Mouse (Mus musculus) liver, embryonic 15.5 days (tissue): ENCODE results near the gene Iqcf1. TPM values are rescaled to one million over a fixed set of nuclear protein-coding genes. Genes with fewer than 3 reads are reported as not detected.

ENCODE experiments used
- ATAC-seq: fragments of 200-750 bp; cut with Nextera tagmentation; 2 replicates; pipeline ENCODE4 v1.8.0; 2017; ENCODE audit warnings: moderate number of reproducible peaks, mild to moderate bottlenecking, moderate library complexity; ENCODE audit not compliant: insufficient read depth
- H3K27ac ChIP-seq: fragments of 300-500 bp; sonication (generic); replicated peaks from 2 replicates; pipeline ENCODE4 v1.5.1; 2015; ENCODE audit warnings: mild to moderate bottlenecking, inconsistent platforms
- H3K27me3 ChIP-seq: fragments of 300-500 bp; sonication (generic); 2 replicates; pipeline ENCODE4 v1.6.1; 2015; ENCODE audit warnings: mild to moderate bottlenecking, inconsistent platforms
- H3K36me3 ChIP-seq: fragments of 300-500 bp; sonication (generic); replicated peaks from 2 replicates; pipeline ENCODE4 v1.6.1; 2015; ENCODE audit warnings: moderate library complexity, mild to moderate bottlenecking, inconsistent platforms
- H3K4me1 ChIP-seq: fragments of 300-500 bp; sonication (generic); replicated peaks from 2 replicates; pipeline ENCODE4 v1.6.1; 2015; ENCODE audit warnings: inconsistent platforms
- H3K4me2 ChIP-seq: fragments of 300-500 bp; sonication (generic); 2 replicates; pipeline ENCODE4 v1.6.1; 2015; ENCODE audit warnings: moderate library complexity, mild to moderate bottlenecking, inconsistent platforms
- H3K4me3 ChIP-seq: fragments of 300-500 bp; sonication (generic); replicated peaks from 2 replicates; pipeline ENCODE4 v1.5.1; 2015; ENCODE audit warnings: mild to moderate bottlenecking, inconsistent platforms
- H3K9ac ChIP-seq: fragments of 300-500 bp; sonication (generic); 2 replicates; pipeline ENCODE4 v1.6.1; 2015; ENCODE audit warnings: moderate library complexity, mild to moderate bottlenecking, inconsistent platforms
- H3K9me3 ChIP-seq: fragments of 300-500 bp; sonication (generic); replicated peaks from 2 replicates; pipeline ENCODE4 v1.6.1; 2016; ENCODE audit warnings: inconsistent platforms
- WGBS: fragments of 180-500 bp; shearing (Covaris S2); methylation state at CpG from one replicate; pipeline ENCODE4 v1.1.7; 2015; ENCODE audit warnings: mixed read lengths; ENCODE audit not compliant: insufficient replicate concordance; 5-methylcytosine and 5-hydroxymethylcytosine counted together
- polyA plus RNA-seq: library from polyadenylated mRNA; unstranded; fragments of >200 nt; fragmentation: Nextera tagmentation; extraction: Ambion mirVana; gene quantifications from 2 replicates; pipeline ENCODE4 v1.2.1, GENCODE M21; 2015

Iqcf1 gene
- polyA plus RNA-seq, 1 experiment from 2014 or later = not detected

GRCm38 (mm10) chr9:106534296-106534695, 34.5 kb downstream of the Iqcf1 start:
- Histone ChIP-seq H3K4me1 (no peaks in the 10 kb centered on the region), H3K27ac (no peak overlapping the region), H3K9me3 (no peaks in the 10 kb centered on the region), H3K9ac (no peak overlapping the region), H3K36me3 (no peaks in the 10 kb centered on the region), H3K4me3 (no peak overlapping the region), H3K4me2 (no peak overlapping the region), H3K27me3 (no peaks in the 10 kb centered on the region)
- no peak for ATAC-seq
- 76% methylated on average over 7 of the region's 7 CpGs for WGBS

GRCm38 (mm10) chr9:106534975-106535374, 35.2 kb downstream of the Iqcf1 start:
- no peak for ATAC-seq
- no peak overlapping the region for H3K9ac ChIP-seq
- no peak overlapping the region for H3K4me2 ChIP-seq
- no peaks in the 10 kb centered on the region for H3K4me1 ChIP-seq
- no peaks in the 10 kb centered on the region for H3K9me3 ChIP-seq
- WGBS = 73% methylated on average over 11 of the region's 11 CpGs
- no peaks in the 10 kb centered on the region for H3K36me3 ChIP-seq
- H3K27me3 ChIP-seq = no peaks in the 10 kb centered on the region
- H3K4me3 ChIP-seq = no peak overlapping the region
- no peak overlapping the region for H3K27ac ChIP-seq

Other genes starting within 250 kb of the Iqcf1 start
- gene Poc1a, start 218.9 kb upstream of the Iqcf1 start, polyA plus RNA-seq = 23.1 and 25.1 TPM in 2 replicates
- 3.4 and 5.1 TPM in 2 replicates for gene Dusp7, start 131.3 kb upstream of the Iqcf1 start, polyA plus RNA-seq
- gene Rpl29, start 70.5 kb upstream of the Iqcf1 start, polyA plus RNA-seq = 454 and 516 TPM in 2 replicates
- gene Acy1, start 61.6 kb upstream of the Iqcf1 start, polyA plus RNA-seq = 32.4 and 35.5 TPM in 2 replicates
- gene Abhd14b, start 52.5 kb upstream of the Iqcf1 start, polyA plus RNA-seq = 29.0 and 36.4 TPM in 2 replicates
- 20.2 and 22.0 TPM in 2 replicates for gene Abhd14a, start 52.3 kb upstream of the Iqcf1 start, polyA plus RNA-seq
- 7.4 and 9.1 TPM in 2 replicates for gene Pcbp4, start 46.7 kb upstream of the Iqcf1 start, polyA plus RNA-seq
- gene Gpr62, start 34.0 kb upstream of the Iqcf1 start, polyA plus RNA-seq = not detected in 2 replicates
- gene Rrp9, start 24.0 kb upstream of the Iqcf1 start, polyA plus RNA-seq = 20.8 and 24.5 TPM in 2 replicates
- 1.4 TPM in 2 replicates for gene Parp3, start 23.0 kb upstream of the Iqcf1 start, polyA plus RNA-seq
- not detected in 2 replicates for gene Iqcf5, start 14.6 kb downstream of the Iqcf1 start, polyA plus RNA-seq
- not detected in 2 replicates for gene Iqcf3, start 61.7 kb downstream of the Iqcf1 start, polyA plus RNA-seq
- gene Iqcf4, start 71.0 kb downstream of the Iqcf1 start, polyA plus RNA-seq = not detected in 2 replicates
- not detected in 2 replicates for gene Iqcf6, start 126.6 kb downstream of the Iqcf1 start, polyA plus RNA-seq
- not detected in 2 replicates for gene Grm2, start 156.1 kb downstream of the Iqcf1 start, polyA plus RNA-seq
- 16.5 and 16.8 TPM in 2 replicates for gene Tex264, start 186.0 kb downstream of the Iqcf1 start, polyA plus RNA-seq